Mouse (Mus musculus): ENCODE results near the gene Mettl27.

- TF ChIP-seq CTCF (conservative IDR thresholded peaks at IDR 0.05; ENCODE audit: low read length): no peak
- TF ChIP-seq POU5F1 (IDR thresholded peaks at IDR 0.05; ENCODE audit: borderline replicate concordance, low read length): no peak
These were observed 13.2 kb downstream of the Mettl27 start for GRCm38 (mm10) chr5:134945266-134945959.
